Mouse (Mus musculus): ENCODE data around the gene Dcps.

Gene Dcps

DNA sequence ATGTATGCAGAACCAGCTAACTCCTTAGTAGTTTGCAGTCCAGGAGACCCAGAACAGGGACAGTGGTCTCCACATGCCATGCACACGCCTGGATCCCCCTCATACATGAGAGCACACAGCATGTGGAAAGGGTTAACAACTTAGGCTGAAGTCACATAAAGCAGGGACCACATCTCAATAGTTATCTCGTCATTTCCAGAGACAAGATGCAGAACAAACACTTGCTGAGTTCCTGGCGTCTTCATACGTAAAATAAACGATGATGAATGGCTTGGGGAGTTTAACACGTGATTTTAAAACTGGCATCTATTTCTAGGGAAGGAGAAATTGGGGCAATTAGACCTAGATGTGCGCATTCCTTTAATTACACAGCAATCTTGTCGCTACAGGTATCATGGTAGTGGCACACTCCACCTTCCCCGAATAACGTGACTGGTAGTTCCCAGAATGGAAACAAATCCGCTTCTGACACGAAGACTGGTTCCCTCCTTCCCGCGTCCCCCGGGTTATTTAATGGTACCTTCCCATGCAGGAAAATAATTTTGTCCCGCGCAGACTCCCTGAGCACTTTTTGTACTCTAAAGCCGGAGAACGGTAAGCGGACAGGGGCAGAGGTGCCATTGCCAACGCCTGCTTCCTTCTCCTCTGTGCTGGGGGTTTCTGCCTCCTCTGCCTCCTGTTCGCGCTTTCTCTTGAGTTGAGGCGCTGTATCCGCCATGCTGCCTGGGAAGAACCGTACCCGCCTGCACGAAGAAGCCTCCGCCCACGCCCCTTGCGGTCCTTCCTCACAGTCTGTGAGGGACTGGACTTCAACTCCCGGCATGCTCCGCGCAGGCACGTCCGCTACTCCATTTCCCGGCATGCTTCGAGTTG is at the start of gene Dcps:
Gene Dcps, minus strand, starts transcription at position 811 of the 873 bp plus-strand sequence.
- TF ChIP-seq GATA4 (IDR thresholded peaks at IDR 0.05; ENCODE audit: insufficient replicate concordance, low read length), result no peak

DNA sequence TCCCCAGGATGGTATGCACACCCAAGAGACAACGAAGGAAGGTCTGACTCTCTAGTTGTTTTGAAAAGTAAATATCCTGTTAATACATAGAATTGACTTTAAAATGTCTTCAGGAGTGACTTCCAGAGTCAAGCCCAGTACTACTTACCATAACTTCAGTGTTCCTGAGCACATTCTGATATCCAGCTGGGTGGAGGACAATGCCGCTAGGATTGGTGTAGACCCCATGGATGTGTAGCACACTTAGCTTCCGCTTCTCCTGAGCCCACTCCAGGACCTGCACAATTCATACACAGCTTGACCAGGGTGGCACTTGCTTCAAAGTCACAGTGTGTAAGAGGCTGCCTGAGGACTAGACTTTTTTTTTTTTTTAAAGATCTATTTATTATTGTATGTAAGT is 47.6 kb upstream of the Dcps start:
- TF ChIP-seq GATA4 (IDR thresholded peaks at IDR 0.05; ENCODE audit: insufficient replicate concordance, low read length), result no peak

DNA sequence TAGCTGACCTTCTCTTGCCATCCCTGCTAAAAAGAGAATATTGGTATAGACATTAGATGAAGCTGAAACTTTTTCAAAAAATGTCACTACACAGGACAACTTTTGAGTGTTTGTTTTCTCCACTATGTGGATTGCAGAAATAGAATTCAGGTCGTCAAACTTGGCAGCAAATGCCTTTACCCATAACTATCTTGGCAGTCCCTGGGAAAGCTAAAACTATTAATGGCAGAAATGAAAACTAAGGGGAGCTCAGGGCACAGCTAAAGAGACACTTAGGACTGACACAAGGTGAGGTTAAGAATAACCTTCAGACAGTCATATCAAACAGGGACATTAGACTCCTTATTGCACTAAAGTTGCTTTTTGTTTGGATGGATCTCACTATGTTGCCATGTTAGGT is 42.1 kb upstream of the Dcps start:
- no peak for TF ChIP-seq GATA4 (IDR thresholded peaks at IDR 0.05; ENCODE audit: insufficient replicate concordance, low read length)

DNA sequence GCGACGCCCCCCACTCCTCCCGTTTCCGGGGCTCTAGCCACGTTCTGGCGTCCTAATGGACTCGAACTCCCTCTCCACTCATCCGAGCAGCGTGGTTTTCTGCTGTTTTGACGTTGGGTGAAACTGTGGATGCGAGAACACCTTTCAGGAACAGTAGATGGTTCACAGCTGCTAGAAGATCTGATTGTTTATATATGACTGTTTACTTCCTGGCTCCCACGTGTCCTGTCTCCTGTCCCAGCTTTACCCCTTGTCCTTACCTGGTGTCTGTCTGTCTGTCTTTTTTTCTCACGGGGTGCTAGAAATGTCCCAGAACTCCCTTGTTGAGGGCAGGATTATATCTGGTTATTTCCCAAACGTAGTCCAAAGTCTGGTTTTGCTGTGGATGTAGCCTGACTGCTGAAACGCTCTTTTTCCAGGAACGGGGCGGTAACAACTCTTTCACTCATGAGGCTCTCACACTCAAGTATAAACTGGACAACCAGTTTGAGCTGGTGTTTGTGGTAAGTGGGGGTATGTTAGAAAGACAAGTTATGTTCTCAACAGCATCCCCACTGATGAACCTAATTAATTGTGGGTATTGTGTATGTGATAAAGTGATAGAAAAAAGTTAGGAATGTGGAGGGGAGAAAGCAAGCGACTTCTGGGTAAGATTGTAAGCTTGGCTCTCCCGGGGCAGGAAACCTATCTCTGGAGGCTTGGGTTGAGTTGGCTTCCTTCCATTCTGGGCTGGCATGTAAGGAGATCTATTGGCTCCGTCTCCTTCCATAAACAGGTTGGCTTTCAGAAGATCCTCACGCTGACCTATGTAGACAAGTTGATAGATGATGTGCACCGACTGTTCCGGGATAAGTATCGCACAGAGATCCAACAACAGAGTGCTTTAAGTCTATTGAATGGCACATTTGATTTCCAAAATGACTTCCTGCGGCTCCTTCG is 36.0 kb upstream of the Dcps start:
- TF ChIP-seq GATA4 (IDR thresholded peaks at IDR 0.05; ENCODE audit: insufficient replicate concordance, low read length), result no peak

DNA sequence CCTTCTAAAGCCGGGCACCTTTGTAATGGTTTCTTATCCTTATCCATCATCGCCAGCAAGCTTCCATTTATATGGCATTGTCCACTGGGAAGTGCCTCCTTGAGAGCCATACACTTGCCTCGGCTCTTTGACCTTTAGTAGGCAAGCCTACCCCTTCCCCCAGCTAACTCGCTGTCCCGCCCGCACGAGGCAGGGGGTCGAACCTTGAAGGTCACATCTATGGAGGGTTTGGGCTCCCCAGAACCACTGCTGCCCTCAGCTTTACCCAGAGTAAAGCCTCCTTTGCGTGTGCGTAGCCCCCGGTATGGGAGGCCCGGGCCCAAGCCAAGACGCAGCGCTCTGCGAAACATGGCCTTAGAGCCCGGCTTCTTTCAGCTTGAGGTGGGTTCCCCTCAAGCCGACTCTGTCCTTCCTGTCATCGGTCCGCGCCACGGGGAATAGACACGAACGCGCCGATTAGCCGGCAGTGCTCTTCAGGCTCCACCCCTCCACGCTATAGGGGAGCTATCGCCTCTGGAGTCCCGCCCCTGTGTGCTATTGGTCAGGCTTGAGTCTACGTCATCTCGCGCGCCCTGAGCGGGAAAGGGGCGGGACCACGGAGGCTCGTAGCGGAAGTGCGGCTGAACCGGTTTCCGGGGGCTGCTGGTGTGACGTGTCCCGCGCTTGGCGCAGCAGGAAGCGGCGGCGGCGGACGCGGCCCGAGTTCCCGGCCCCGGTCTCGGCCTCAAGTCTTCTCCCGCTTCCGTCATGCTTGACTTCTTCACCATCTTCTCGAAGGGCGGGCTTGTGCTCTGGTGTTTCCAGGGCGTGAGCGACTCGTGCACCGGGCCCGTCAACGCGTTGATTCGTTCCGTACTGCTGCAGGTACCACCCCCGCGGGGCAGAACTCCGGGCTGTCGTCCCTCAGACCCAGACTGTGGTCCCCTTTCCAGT is 34.9 kb upstream of the Dcps start, which contains the start of gene Foxred1:
Gene Foxred1, minus strand, starts transcription at position 514 of the 933 bp plus-strand sequence.
- peak; percentile 85; the same call in 1 of the 2 replicates for TF ChIP-seq GATA4 (IDR thresholded peaks at IDR 0.05; ENCODE audit: insufficient replicate concordance, low read length)

- TF ChIP-seq GATA4 (IDR thresholded peaks at IDR 0.05; ENCODE audit: insufficient replicate concordance, low read length), result no peak
Measured at GRCm38 (mm10) chr9:35204421-35204820, 28.6 kb upstream of the Dcps start.

- TF ChIP-seq GATA4 (IDR thresholded peaks at IDR 0.05; ENCODE audit: insufficient replicate concordance, low read length), result peak; percentile 52; the same call in 1 of the 2 replicates
Measured at GRCm38 (mm10) chr9:35203536-35203935, 27.7 kb upstream of the Dcps start.

DNA sequence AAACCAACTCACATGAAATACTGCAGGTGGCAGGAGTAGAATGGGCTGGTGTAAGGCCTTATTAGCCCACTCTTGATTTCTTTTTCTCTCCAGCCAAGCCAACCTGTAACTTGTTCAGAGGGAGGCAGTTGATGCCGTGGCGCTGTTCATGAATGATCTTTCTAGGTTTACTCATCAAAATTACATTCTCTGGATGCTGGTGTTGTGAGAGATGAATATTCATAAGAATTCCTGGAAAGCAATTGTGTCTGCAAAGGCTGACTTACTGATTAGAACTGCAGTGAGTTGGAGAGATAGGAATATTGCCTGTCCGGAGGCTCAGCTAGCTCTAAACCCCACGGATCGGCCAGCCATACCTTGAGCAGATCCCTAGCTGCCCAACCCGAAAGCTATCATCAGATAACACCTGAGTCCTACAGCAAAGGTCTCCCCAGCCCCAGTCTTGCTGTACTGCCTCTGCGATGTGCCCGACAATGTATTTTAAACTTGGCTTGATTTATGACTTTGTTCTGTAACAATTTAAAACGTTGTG is 24.7 kb upstream of the Dcps start:
- no peak for TF ChIP-seq GATA4 (IDR thresholded peaks at IDR 0.05; ENCODE audit: insufficient replicate concordance, low read length)

DNA sequence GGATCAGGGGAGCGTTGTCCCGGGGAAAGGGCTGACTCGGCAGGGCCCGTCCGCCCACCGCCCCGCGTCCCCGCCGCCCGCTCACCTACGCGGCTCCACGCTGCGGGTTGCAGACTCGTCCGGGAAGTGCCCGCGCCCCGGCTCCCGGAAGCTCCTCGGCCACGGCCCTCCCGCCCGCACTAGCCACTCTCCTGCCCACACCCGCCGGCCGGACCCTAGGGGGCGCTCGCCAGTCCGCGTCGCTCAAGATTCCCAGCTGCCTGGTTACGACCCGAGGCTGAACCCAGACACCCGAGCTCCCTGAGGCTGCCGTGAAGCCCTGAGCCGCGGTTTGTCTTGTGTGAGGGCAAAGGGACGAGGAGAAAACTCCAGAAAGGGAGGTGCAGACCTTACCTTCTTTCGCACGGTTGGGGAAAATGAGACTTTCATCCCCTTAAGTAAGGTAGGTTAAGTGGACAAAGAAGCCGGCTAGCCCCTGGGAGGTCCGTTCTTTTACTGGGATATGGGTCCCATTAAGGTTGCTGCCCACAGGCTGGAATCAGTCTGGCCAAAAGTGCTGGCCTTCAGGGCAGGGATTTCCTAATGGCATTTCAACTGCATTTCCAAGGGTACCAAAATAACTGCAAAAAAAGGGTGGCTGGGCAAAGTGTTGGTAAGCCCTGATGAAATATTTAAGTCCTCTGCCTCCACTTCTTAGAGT is 24.1 kb upstream of the Dcps start, which contains the start of the genes Srpr and Tirap:
Gene Srpr, plus strand, starts transcription at position 404 of the 700 bp plus-strand sequence.
Gene Tirap, minus strand, starts transcription at position 520 of the 700 bp plus-strand sequence.
- TF ChIP-seq GATA4 (IDR thresholded peaks at IDR 0.05; ENCODE audit: insufficient replicate concordance, low read length), result peak; percentile 45; the same call in 1 of the 2 replicates

- no peak for TF ChIP-seq GATA4 (IDR thresholded peaks at IDR 0.05; ENCODE audit: insufficient replicate concordance, low read length)
Measured at GRCm38 (mm10) chr9:35198945-35199771, 23.3 kb upstream of the Dcps start.

DNA sequence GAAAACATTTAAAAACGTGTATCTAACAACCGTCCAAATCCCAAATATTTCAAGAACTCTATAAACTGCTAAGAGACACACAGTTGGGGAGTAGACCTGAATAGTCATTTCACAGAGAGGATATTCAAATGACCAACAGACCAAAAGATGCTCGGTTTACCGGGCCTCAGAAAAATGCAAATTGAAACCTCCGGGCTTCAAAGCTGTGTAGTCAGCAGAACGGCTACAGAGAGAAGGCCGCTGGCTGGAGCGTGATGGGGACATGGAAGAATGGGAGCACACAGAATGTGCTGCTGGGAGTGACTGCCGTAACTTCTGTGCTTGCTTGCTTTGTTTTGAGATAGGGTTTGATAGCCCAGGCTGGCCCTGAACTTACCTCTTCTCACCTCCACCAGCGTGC is 22.5 kb upstream of the Dcps start:
- no peak for TF ChIP-seq GATA4 (IDR thresholded peaks at IDR 0.05; ENCODE audit: insufficient replicate concordance, low read length)

- no peak for TF ChIP-seq GATA4 (IDR thresholded peaks at IDR 0.05; ENCODE audit: insufficient replicate concordance, low read length)
Measured at GRCm38 (mm10) chr9:35197625-35198024, 21.8 kb upstream of the Dcps start.

- TF ChIP-seq GATA4 (IDR thresholded peaks at IDR 0.05; ENCODE audit: insufficient replicate concordance, low read length), result no peak
Measured at GRCm38 (mm10) chr9:35194048-35194447, 18.2 kb upstream of the Dcps start.

All from liver, adult (tissue).